Mouse (Mus musculus): ENCODE measurements around the gene Rhbdf1.

GRCm38 (mm10) chr11:32266194-32266593 lies 44.1 kb upstream of the Rhbdf1 start:
- TF ChIP-seq CTCF (IDR thresholded peaks at IDR 0.05; ENCODE audit: borderline replicate concordance, insufficient read depth, low read length) (no peak), POLR2A (IDR thresholded peaks at IDR 0.05; ENCODE audit: low read depth, low read length) (no peak)

Data from embryonic fibroblast, embryonic 13.5 days (primary cell).